Mouse (Mus musculus) splenic B cell, adult 2 months (primary cell): ENCODE measurements at regions not wholly inside any gene's neighbourhood (a gene's known extent, or its start where the extent isn't known, plus 50 kb on each side); places are given as distances from the start of the nearest gene placed in this dataset.

ENCODE experiments used
- DNase-seq: peaks from one replicate; pipeline ENCODE4 v3.0.0-alpha.2; 2011; ENCODE audit warnings: low read depth, low spot score
- H3K27me3 ChIP-seq: 2 replicates; pipeline ENCODE4 v1.6.1; 2012; ENCODE audit warnings: mild to moderate bottlenecking, low read length, moderate library complexity, mixed read lengths; ENCODE audit not compliant: control insufficient read depth, poor library complexity, insufficient read depth, severe bottlenecking
- H3K36me3 ChIP-seq: 2 replicates; pipeline ENCODE4 v1.6.1; 2012; ENCODE audit warnings: mild to moderate bottlenecking, low read length, moderate library complexity, mixed read lengths; ENCODE audit not compliant: control insufficient read depth, poor library complexity, insufficient read depth, severe bottlenecking

DNA sequence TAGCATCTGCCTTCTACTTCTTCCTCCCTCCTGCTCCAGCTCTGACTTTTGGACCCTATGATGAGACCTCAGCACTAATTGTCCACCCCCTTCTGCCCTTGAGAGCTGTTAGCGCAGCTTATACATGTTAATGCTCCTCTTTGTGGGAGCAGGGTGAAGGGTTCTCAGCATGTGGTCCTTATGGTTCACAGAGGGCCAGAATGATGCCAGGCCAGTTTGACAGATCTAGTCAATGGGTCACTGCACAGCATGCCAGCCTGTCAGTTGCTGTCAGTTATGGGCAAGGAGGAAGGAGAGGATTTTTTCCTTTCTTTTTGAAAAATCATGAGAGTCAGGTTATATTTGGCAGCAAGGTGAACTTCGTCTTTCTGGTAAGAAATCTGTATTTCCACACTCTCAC lies 68.4 kb downstream of the 4931417E11Rik start:
- no peaks in the 10 kb centered on the region for H3K27me3 ChIP-seq
- no peaks in the 10 kb centered on the region for H3K36me3 ChIP-seq
- no peak for DNase-seq

DNA sequence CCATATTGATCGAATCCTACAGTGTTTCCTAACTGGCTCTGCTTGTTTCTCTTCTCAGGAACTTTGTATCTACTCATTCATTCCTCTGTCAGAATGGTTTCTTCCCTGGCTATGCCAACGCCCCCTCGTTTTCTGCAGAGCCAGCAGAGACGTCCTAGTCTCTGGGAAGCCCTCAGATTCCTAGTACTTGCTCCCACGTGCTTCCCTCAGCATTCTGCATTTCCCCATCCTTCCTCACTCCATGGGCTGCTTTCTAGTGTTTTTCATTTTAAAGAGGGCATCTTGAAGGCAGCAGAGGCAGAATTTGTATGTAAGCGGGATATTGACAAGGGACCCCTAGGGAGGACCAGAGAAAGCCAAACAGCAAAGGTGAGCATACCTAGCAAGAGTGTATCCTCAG lies 80.2 kb downstream of the 4931417E11Rik start:
- no peak for DNase-seq
- no peaks in the 10 kb centered on the region for H3K36me3 ChIP-seq
- no peaks in the 10 kb centered on the region for H3K27me3 ChIP-seq

DNA sequence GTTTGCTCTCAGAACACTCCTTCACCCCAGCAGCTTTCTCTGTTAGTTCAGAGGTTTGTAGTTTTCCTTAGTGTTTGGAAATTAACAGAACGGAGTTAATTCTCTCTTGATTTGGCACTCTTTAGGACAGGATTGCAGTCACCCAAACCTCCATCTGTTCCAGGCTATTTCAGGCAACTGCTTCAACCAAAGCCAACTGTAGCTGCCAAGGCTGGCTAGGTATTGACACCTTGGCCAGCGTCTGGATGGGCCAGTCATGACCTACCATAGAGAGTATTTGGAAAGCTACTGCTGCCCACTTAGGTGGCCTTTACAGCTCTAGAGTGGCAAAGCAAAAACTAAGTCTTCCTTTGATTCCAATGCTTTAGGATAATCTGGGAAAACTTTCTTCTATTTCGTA lies 83.2 kb downstream of the 4931417E11Rik start:
- H3K27me3 ChIP-seq: no peaks in the 10 kb centered on the region
- DNase-seq: no peak
- no peaks in the 10 kb centered on the region for H3K36me3 ChIP-seq

DNA sequence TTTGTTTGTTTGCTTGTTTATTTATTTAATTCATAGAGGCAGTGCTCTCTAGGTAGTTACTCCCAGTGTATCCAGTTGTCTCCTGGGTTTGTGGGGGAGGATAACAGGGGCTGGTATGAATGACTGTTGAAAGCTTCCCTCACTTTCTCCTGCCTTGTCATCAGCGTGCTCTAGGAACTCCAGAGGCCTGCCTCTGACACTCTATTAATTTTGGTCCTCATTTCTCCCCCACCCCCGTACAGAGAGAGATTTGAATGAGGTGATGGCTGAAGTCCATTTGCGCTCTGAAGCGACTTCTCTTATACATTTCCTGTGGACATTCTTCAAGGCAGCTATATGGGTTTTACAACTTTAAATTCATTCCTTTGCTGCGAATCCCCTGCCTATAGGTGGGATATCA lies 89.6 kb downstream of the 4931417E11Rik start:
- Histone ChIP-seq H3K36me3 (no peaks in the 10 kb centered on the region), H3K27me3 (no peaks in the 10 kb centered on the region)
- DNase-seq: no peak

DNA sequence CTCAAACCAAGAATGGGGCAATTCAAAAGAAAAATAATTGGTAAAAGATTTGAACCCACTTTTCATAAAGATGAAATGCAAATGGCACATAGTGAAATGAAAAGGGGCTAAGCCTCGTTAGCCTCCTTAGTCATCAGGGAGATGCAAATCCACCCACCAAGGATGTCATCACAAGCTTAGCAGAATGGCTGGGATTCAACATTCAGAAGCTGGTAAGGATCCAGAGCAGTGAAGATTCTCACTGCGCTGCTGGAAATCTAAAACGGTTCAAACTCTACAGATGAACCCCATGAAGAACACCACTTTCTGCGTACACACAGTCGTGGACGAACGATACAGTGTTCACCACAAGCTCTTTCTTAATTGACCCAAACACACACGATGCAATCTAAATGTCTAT lies 91.6 kb downstream of the 4931417E11Rik start:
- Histone ChIP-seq H3K27me3 (no peaks in the 10 kb centered on the region), H3K36me3 (no peaks in the 10 kb centered on the region)
- no peak for DNase-seq

DNA sequence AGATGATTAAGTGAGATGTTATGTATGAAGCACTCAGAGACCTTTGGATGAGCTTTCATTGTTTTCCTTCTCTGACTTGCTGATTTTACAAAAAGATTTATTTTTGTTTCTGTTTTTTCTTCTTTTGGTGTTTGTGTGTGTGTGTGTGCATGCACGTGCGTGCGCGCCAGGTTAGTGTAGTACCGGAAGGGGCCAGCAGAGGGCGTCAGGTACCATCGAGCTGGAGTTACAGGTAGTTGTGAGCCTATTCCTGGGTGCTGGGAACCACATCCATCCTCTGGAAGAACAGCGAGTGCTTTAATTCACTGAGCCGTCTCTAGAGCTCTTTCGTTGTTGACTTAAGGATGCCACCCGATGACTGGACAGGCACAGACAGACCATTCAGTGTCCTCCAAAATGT lies 93.2 kb downstream of the 4931417E11Rik start:
- no peaks in the 10 kb centered on the region for H3K36me3 ChIP-seq
- H3K27me3 ChIP-seq: no peaks in the 10 kb centered on the region
- no peak for DNase-seq

DNA sequence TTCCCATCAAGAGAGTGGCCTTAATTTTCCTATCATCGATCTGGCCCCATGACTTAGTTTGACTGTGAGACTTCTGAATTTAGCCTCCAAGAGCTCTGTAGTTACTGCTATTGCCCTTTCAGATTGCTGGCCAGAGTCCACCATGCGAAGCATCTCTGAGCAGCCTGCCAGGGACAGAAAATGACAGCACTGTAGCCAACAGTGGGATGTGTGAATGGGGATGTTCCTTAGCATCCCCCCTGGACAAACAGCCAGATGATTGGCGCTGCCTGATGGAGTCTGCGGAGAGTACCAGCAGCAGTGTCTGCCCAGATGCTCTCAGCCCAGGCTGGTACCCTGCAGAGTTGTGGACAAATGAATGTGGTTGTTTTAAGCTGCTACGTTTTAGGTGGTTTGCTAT lies 96.6 kb downstream of the 4931417E11Rik start:
- DNase-seq: no peak
- Histone ChIP-seq H3K27me3 (no peaks in the 10 kb centered on the region), H3K36me3 (no peaks in the 10 kb centered on the region)

DNA sequence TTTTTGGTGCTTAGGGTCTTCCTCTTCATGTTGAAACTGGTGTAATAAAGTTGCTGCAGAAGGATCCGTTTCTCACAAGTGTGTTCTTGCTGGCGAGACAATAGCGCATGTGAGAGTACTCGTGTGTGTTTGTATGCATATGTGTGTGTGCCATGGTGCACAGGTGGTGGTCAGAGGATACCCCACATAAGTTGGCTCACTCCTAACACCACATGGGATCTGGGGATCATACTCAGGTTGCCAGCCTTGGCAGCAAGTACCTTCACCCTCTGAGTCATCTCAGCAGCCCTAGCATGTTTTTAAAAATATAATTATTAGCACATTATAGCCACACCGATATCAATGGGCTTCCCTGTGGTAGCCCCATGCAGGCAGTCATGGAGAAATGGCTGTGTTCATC lies 97.6 kb downstream of the 4931417E11Rik start:
- Histone ChIP-seq H3K36me3 (no peaks in the 10 kb centered on the region), H3K27me3 (no peaks in the 10 kb centered on the region)
- no peak for DNase-seq

DNA sequence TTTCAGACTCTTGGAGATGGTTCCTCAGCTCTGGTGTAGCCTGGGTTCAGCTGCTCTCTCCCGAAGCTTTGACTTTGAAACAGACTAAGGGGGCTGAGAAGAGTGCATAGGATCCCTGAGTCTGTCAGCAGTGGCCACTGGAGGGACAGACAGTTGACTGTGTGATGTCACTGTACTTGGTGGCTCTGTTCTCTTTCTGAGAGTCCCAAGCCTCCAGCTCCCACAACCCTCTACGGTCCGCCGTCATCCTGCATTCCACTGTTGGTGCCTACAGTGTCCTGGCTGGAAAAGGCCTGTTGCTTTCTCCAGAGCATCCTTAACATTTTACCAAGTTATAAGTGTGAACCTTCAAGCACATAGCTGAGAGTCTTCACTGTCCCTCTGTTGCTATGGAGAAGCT lies 98.6 kb downstream of the 4931417E11Rik start:
- H3K36me3 ChIP-seq: no peaks in the 10 kb centered on the region
- DNase-seq: no peak
- no peaks in the 10 kb centered on the region for H3K27me3 ChIP-seq

DNA sequence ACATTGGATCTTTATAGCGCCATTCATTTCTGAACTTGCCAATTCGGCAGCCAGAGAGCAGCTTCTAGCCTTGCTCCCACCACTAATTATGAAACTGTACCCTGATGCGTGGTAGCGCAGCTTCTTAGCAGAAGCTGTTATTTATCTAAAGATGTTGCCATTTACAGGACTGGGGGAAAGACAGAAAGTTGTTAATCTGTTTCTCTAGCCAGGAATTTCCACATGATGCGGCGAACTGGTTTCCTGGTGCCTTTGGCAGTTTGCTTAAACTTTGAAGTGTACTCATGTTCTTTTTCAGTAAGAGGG lies 100.7 kb downstream of the 4931417E11Rik start:
- H3K36me3 ChIP-seq: no peaks in the 10 kb centered on the region
- no peak for DNase-seq
- H3K27me3 ChIP-seq: no peaks in the 10 kb centered on the region

DNA sequence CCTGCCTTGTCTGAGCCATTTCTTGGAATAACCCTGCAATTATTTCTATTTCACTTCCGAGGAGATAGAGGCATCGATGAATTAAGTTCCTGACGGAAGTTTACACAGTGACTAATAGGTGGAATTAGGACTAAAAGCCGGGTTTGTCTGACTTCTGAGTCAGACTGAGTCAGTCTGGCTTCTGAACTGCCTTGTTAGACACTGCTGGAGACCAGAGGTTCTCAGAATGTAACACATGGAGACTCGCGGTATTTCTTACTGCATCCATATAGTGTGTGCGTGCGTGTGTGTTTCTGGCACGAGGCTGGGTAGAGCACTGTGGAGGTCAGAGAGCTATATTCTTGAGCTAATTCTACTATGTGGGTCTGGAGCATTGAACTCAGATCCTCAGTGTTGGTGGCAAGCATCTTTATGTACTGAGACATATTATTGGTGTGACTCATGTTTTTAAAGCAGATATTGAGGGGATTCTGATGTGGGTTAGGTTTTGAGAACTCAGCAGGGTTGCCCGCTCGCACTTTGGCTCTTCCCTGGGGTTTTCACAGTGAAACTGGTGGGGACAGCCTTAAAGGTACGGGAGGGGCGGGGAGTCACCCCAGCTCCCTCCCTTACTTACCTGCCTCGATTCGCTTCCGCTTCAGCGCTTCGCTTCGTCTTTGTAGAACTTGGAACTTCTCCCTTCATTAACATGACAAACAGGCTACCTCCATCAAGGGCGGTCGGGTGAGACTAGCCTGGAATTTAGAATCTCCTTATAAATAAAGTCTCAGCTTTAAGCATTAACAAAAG lies 101.2 kb downstream of the 4931417E11Rik start:
- Histone ChIP-seq H3K36me3 (no peaks in the 10 kb centered on the region), H3K27me3 (no peaks in the 10 kb centered on the region)
- DNase-seq: no peak

DNA sequence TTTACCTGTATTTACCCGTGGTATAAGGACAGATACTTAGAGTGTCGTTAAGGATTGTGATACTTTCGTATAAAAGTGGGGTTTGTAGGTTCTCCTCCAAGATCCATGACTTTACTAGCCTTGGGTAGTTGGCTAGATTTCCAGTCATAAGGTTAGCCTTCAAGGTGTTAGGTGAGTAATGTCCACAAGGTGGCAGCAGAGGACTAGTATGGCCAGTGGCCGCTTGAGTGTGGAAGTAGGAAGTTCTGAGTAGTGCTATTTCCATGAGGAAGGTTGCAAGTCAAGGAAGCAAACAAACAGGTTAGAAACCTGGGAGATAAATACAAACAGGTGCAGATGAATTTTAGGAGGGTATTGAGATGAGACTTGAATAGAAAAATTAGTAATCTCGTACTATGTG lies 101.9 kb downstream of the 4931417E11Rik start:
- H3K27me3 ChIP-seq: no peaks in the 10 kb centered on the region
- H3K36me3 ChIP-seq: no peaks in the 10 kb centered on the region
- peak; percentile 65 for DNase-seq

DNA sequence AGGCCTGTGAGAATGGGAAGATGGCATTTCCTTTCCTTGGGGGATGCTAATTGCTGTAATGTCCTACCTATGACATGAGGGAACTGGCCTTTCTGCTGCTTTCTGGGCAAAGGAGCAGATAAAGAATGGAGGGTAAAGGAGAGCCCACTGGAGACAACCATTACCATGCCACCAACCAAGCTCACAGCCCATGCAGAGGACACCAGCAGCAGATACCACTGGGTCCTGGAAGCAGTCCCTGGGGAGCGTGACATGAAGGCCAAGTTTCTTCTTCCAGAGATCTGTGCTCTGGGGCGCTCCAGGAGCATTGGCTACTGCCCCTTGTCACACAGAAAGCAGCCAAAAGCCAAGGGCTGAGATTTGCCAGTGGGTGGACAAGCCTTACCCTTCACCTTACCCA lies 102.8 kb downstream of the 4931417E11Rik start:
- Histone ChIP-seq H3K27me3 (no peaks in the 10 kb centered on the region), H3K36me3 (no peaks in the 10 kb centered on the region)
- DNase-seq: no peak

DNA sequence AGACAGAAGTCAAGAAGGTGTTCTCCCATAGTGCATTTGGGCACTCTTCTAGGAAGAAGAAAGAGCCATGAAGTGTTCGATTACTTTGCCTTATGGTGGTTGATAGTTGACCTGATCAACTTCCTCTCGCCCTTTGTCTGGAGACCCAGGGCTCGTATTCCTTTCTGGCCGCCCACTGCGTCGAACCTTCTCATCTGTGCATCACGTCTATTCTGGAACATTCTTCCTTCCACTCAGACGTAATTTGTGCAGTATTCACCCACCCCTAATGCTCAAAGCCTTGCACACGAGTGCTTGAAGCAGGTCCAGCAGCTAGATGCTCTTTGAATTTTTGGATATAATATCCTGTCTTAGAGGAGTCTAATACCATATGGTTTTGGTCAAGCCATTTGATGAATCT lies 104.2 kb downstream of the 4931417E11Rik start:
- H3K36me3 ChIP-seq: no peaks in the 10 kb centered on the region
- no peaks in the 10 kb centered on the region for H3K27me3 ChIP-seq
- no peak for DNase-seq

DNA sequence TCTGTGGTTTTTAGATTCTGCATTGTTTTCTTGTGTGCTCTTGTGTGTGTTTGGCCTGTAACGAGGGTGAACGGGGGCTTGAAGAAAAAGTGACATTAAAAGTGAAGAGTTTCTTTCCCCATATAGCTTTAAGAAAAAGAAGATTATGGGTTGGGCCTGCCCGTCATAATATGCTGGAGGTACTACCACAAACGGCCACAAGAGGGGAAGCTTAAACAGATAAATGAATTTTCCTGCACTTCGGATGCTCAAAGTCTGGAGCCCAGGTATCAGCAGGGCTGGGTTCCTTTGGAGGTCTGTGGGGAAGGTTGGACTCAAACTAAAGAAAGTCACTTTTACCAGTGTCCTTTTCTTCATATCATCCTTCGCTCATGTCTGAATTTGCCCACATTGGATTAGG lies 86.8 kb downstream of the Suclg1 start:
- H3K36me3 ChIP-seq: no peaks in the 10 kb centered on the region
- DNase-seq: no peak
- H3K27me3 ChIP-seq: no peaks in the 10 kb centered on the region; the same call in 1 of the 2 replicates

DNA sequence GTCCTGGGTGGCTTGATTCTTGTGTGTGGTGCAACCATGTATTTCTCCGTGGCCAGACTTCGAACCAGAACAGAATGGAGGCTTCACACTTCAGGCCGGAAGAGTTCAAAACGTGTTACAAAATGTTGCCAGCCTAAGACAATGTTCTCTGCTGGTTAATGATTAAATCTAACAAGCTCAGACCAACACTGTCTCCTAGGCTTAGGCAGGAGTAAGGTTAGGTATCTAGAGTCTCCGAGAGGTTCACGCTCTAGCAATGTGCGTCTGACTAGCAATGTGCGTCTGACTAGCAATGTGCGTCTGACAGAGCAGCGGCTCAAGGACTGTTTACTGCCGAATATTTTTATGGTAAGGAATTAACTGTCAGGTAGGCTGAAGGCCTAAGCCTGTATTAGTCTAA lies 81.5 kb downstream of the Suclg1 start:
- DNase-seq: no peak
- H3K27me3 ChIP-seq: no peaks in the 10 kb centered on the region
- no peaks in the 10 kb centered on the region for H3K36me3 ChIP-seq
